Mouse (Mus musculus): Measurements from ENCODE around the gene Prr15l. TPM values are rescaled to one million over a fixed set of nuclear protein-coding genes. Genes with fewer than 3 reads are reported as not detected.

Gene Prr15l
- polyA plus RNA-seq, 1 experiment, result 137 TPM

DNA sequence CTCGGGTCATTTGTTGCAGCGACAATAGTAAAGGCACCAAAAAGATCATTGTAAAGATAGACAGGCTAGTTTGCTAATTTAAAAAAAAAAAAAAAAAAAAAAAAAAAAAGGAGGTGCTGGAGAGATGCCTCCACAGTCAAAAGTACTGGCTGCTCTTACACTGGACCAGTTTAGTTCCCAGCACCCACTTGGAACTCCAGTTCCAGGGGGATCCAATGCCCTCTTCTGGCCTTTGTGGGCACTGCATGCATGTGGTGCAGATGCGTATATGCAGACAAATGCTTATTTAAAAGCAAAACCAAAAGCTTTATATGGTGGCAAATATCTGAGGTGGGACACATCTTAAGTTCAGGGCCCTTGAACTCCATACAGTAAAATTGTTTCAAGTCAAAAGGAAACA lies 22.9 kb downstream of the Prr15l start:
- Histone ChIP-seq H3K27ac (ENCODE audit: insufficient read depth, low read depth, low read length) (no peak overlapping the region), H3K27me3 (ENCODE audit: control insufficient read depth, insufficient read depth, low read length) (no peaks in the 10 kb centered on the region), H3K4me1 (ENCODE audit: control insufficient read depth, insufficient read depth, insufficient read length, low read length) (peaks cover 10% of the 10 kb centered on the region; the same call in 1 of the 2 replicates), H3K4me3 (ENCODE audit: low read depth, low read length) (no peak overlapping the region), H3K36me3 (ENCODE audit: control insufficient read depth, insufficient read depth, low read length) (peaks cover 42% of the 10 kb centered on the region)
- TF ChIP-seq CTCF (IDR thresholded peaks at IDR 0.05; ENCODE audit: extremely low read depth, insufficient read length, insufficient replicate concordance, low read depth, low read length), result peak; percentile 33; the same call in 1 of the 2 replicates
- TF ChIP-seq POLR2A (IDR thresholded peaks at IDR 0.05; ENCODE audit: low read depth, low read length), result no peak
- 96% methylated on average over 3 of the region's 3 CpGs for WGBS

DNA sequence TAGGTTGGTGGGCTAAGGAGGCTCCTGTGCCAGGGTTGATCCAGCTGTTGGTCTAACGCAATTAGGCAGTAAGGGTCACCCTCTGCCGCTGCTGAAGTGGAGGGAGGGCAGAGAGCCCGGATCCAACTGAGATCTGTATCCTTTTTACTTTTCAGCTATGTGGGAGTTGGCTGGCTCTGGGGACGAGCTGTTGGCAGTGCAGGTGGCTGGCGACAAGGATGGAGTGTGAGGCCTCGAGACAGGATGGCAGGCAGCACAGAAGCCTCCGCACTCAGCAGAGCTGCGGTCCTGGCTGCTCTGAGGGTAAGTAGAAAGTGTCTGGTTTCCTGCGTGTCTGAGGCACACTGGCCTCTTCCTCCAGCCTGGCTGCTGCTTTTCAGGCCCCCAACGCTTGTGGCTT lies 24.5 kb downstream of the Prr15l start:
- Histone ChIP-seq H3K27ac (ENCODE audit: insufficient read depth, low read depth, low read length) (no peak overlapping the region), H3K36me3 (ENCODE audit: control insufficient read depth, insufficient read depth, low read length) (peaks cover 54% of the 10 kb centered on the region), H3K4me3 (ENCODE audit: low read depth, low read length) (no peak overlapping the region), H3K4me1 (ENCODE audit: control insufficient read depth, insufficient read depth, insufficient read length, low read length) (peaks cover 13% of the 10 kb centered on the region), H3K27me3 (ENCODE audit: control insufficient read depth, insufficient read depth, low read length) (no peaks in the 10 kb centered on the region)
- WGBS, result 85% methylated on average over 10 of the region's 10 CpGs
- TF ChIP-seq CTCF (IDR thresholded peaks at IDR 0.05; ENCODE audit: extremely low read depth, insufficient read length, insufficient replicate concordance, low read depth, low read length) (no peak), POLR2A (IDR thresholded peaks at IDR 0.05; ENCODE audit: low read depth, low read length) (no peak)

DNA sequence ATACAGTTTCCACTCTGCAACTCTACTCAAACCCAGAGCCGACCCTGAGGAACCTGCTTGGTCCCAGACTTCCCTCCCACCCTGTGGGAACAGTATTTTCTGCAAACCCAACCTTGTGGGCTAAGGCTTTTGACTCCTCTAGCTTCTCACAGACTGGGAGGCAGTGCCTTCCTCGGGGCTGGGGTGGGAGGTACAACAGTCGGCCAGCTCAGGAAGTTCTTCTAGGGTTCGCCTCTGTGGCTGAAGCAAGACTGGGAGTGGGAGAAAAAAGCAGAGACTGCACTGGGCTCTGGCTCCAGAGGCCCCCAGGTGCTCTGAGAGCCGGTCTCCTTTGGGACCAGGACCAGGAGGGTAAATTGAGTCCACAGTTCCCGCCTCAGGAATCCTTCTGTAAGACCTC lies 25.0 kb downstream of the Prr15l start:
- TF ChIP-seq POLR2A (IDR thresholded peaks at IDR 0.05; ENCODE audit: low read depth, low read length) (no peak), CTCF (IDR thresholded peaks at IDR 0.05; ENCODE audit: extremely low read depth, insufficient read length, insufficient replicate concordance, low read depth, low read length) (no peak)
- H3K36me3 ChIP-seq (ENCODE audit: control insufficient read depth, insufficient read depth, low read length), result peaks cover 56% of the 10 kb centered on the region
- 80% methylated on average over 6 of the region's 6 CpGs for WGBS
- no peaks in the 10 kb centered on the region for H3K27me3 ChIP-seq (ENCODE audit: control insufficient read depth, insufficient read depth, low read length)
- peaks cover 13% of the 10 kb centered on the region for H3K4me1 ChIP-seq (ENCODE audit: control insufficient read depth, insufficient read depth, insufficient read length, low read length)
- no peak overlapping the region for H3K4me3 ChIP-seq (ENCODE audit: low read depth, low read length)
- no peak overlapping the region for H3K27ac ChIP-seq (ENCODE audit: insufficient read depth, low read depth, low read length)

GRCm38 (mm10) chr11:96955094-96955493 lies 27.2 kb downstream of the Prr15l start:
- WGBS, result 34% methylated on average over 4 of the region's 4 CpGs
- Histone ChIP-seq H3K4me3 (ENCODE audit: low read depth, low read length) (no peak overlapping the region), H3K4me1 (ENCODE audit: control insufficient read depth, insufficient read depth, insufficient read length, low read length) (peaks cover 13% of the 10 kb centered on the region), H3K27ac (ENCODE audit: insufficient read depth, low read depth, low read length) (peak overlapping the region; percentile 21; the same call in 1 of the 2 replicates), H3K36me3 (ENCODE audit: control insufficient read depth, insufficient read depth, low read length) (peaks cover 61% of the 10 kb centered on the region), H3K27me3 (ENCODE audit: control insufficient read depth, insufficient read depth, low read length) (no peaks in the 10 kb centered on the region)
- TF ChIP-seq POLR2A (IDR thresholded peaks at IDR 0.05; ENCODE audit: low read depth, low read length) (no peak), CTCF (IDR thresholded peaks at IDR 0.05; ENCODE audit: extremely low read depth, insufficient read length, insufficient replicate concordance, low read depth, low read length) (no peak)

- peaks cover 68% of the 10 kb centered on the region for H3K36me3 ChIP-seq (ENCODE audit: control insufficient read depth, insufficient read depth, low read length)
- 42% methylated on average over 20 of the region's 20 CpGs for WGBS
Observed at GRCm38 (mm10) chr11:96956009-96956724, 28.3 kb downstream of the Prr15l start.

GRCm38 (mm10) chr11:96957061-96957805 lies 29.3 kb downstream of the Prr15l start:
- no peak overlapping the region for H3K27ac ChIP-seq (ENCODE audit: insufficient read depth, low read depth, low read length)
- 92% methylated on average over 10 of the region's 10 CpGs for WGBS
- peaks cover 13% of the 10 kb centered on the region for H3K4me1 ChIP-seq (ENCODE audit: control insufficient read depth, insufficient read depth, insufficient read length, low read length)

More at GRCm38 (mm10) chr11:96956009-96956724, 28.3 kb downstream of the Prr15l start:
- H3K4me3 ChIP-seq (ENCODE audit: low read depth, low read length), result no peak overlapping the region
- no peaks in the 10 kb centered on the region for H3K27me3 ChIP-seq (ENCODE audit: control insufficient read depth, insufficient read depth, low read length)
- H3K4me1 ChIP-seq (ENCODE audit: control insufficient read depth, insufficient read depth, insufficient read length, low read length), result peaks cover 13% of the 10 kb centered on the region
- TF ChIP-seq POLR2A (IDR thresholded peaks at IDR 0.05; ENCODE audit: low read depth, low read length) (no peak), CTCF (IDR thresholded peaks at IDR 0.05; ENCODE audit: extremely low read depth, insufficient read length, insufficient replicate concordance, low read depth, low read length) (0 out of 2 replicates have a peak, but pooled peaks have one; percentile 8)
- no peak overlapping the region for H3K27ac ChIP-seq (ENCODE audit: insufficient read depth, low read depth, low read length)

GRCm38 (mm10) chr11:96963580-96963979 lies 35.7 kb downstream of the Prr15l start:
- Histone ChIP-seq H3K4me1 (ENCODE audit: control insufficient read depth, insufficient read depth, insufficient read length, low read length) (peaks cover 10% of the 10 kb centered on the region; the same call in 1 of the 2 replicates), H3K4me3 (ENCODE audit: low read depth, low read length) (no peak overlapping the region), H3K36me3 (ENCODE audit: control insufficient read depth, insufficient read depth, low read length) (peaks cover 36% of the 10 kb centered on the region), H3K27ac (ENCODE audit: insufficient read depth, low read depth, low read length) (no peak overlapping the region), H3K27me3 (ENCODE audit: control insufficient read depth, insufficient read depth, low read length) (no peaks in the 10 kb centered on the region)
- 15% methylated on average over 8 of the region's 8 CpGs for WGBS
- no peak for TF ChIP-seq POLR2A (IDR thresholded peaks at IDR 0.05; ENCODE audit: low read depth, low read length)
- TF ChIP-seq CTCF (IDR thresholded peaks at IDR 0.05; ENCODE audit: extremely low read depth, insufficient read length, insufficient replicate concordance, low read depth, low read length), result peak; percentile 94

More at GRCm38 (mm10) chr11:96957061-96957805, 29.3 kb downstream of the Prr15l start:
- H3K4me3 ChIP-seq (ENCODE audit: low read depth, low read length), result no peak overlapping the region
- H3K36me3 ChIP-seq (ENCODE audit: control insufficient read depth, insufficient read depth, low read length), result peaks cover 67% of the 10 kb centered on the region
- H3K27me3 ChIP-seq (ENCODE audit: control insufficient read depth, insufficient read depth, low read length), result no peaks in the 10 kb centered on the region
- TF ChIP-seq CTCF (IDR thresholded peaks at IDR 0.05; ENCODE audit: extremely low read depth, insufficient read length, insufficient replicate concordance, low read depth, low read length), result no peak
- no peak for TF ChIP-seq POLR2A (IDR thresholded peaks at IDR 0.05; ENCODE audit: low read depth, low read length)

Data from small intestine, adult 2 months (tissue).